7 mouse cellular contexts compared by ENCODE assay signal in genomic region chr10:80292251-80293146, GRCm38 (mm10). TPM values are rescaled to one million over a fixed set of nuclear protein-coding genes. Genes with fewer than 3 reads are reported as not detected.
A peak's percentile ranks its signal among the peaks of the same experiment; 100 is the strongest.
DNase-seq lines count a peak whose midpoint lies in the region; ATAC-seq and TF ChIP-seq lines count a peak whose summit lies in the region.

Gene Rps15 (plus strand): TSS chr10:80292453.

- peaks cover 12% of the 10 kb centered on the region for H3K27me3 ChIP-seq in embryonic facial prominence, embryonic 10.5 days (replicated peaks; ENCODE audit: low read depth, poor library complexity, severe bottlenecking)
- no peaks in the 10 kb centered on the region; the same call in 1 of the 2 replicates for H3K27me3 ChIP-seq in intestine, postnatal 0 days (replicated peaks; ENCODE audit: control insufficient read depth, insufficient read depth, low read length)
- no peaks in the 10 kb centered on the region; the same call in 1 of the 2 replicates for H3K27me3 ChIP-seq in midbrain, embryonic 12.5 days
- H3K27me3 ChIP-seq in small intestine, adult 2 months (ENCODE audit: control insufficient read depth, insufficient read depth, low read length), result 0 out of 2 replicates have a peak, but pooled peaks cover under 1% of the 10 kb centered on the region

- peak; percentile 92 for TF ChIP-seq POLR2A in small intestine, adult 2 months (IDR thresholded peaks at IDR 0.05; ENCODE audit: low read depth, low read length)

- TF ChIP-seq CTCF in intestine, postnatal 0 days (IDR thresholded peaks at IDR 0.05; ENCODE audit: low read depth), result peak; percentile 90
- TF ChIP-seq CTCF in small intestine, adult 2 months (IDR thresholded peaks at IDR 0.05; ENCODE audit: extremely low read depth, insufficient read length, insufficient replicate concordance, low read depth, low read length), result peak; percentile 54; the same call in 1 of the 2 replicates

- H3K36me3 ChIP-seq in embryonic facial prominence, embryonic 10.5 days (replicated peaks), result peaks cover 42% of the 10 kb centered on the region
- peaks cover 25% of the 10 kb centered on the region for H3K36me3 ChIP-seq in intestine, postnatal 0 days (ENCODE audit: control insufficient read depth, insufficient read depth)
- peaks cover 37% of the 10 kb centered on the region for H3K36me3 ChIP-seq in midbrain, embryonic 12.5 days
- peaks cover 21% of the 10 kb centered on the region for H3K36me3 ChIP-seq in small intestine, adult 2 months (ENCODE audit: control insufficient read depth, insufficient read depth, low read length)

- WGBS in embryonic facial prominence, embryonic 10.5 days, result under 1% methylated on average over 72 of the region's 72 CpGs
- WGBS in intestine, postnatal 0 days, result under 1% methylated on average over 72 of the region's 72 CpGs
- under 1% methylated on average over 72 of the region's 72 CpGs for WGBS in midbrain, embryonic 12.5 days
- under 1% methylated on average over 64 of the region's 72 CpGs for WGBS in small intestine, adult 2 months

- peak within 1 kb of the TSS; percentile 99 for H3K27ac ChIP-seq in embryonic facial prominence, embryonic 10.5 days (replicated peaks)
- peak within 1 kb of the TSS; percentile 86 for H3K27ac ChIP-seq in intestine, postnatal 0 days (ENCODE audit: low read depth, low read length)
- peak within 1 kb of the TSS; percentile 91 for H3K27ac ChIP-seq in midbrain, embryonic 12.5 days (replicated peaks)
- H3K27ac ChIP-seq in small intestine, adult 2 months (ENCODE audit: insufficient read depth, low read depth, low read length), result peak within 1 kb of the TSS; percentile 4

- intact Hi-C loops in left cerebral cortex, postnatal 4 days (cut with DNase I), result no loop called here

- H3K4me2 ChIP-seq in intestine, postnatal 0 days (replicated peaks; ENCODE audit: low read depth), result peak within 1 kb of the TSS; percentile 83
- H3K4me2 ChIP-seq in midbrain, embryonic 12.5 days (replicated peaks), result peak within 1 kb of the TSS; percentile 96

- peak; percentile 75 for ATAC-seq in intestine, postnatal 0 days
- peak; percentile 77 for ATAC-seq in midbrain, embryonic 12.5 days (ENCODE audit: low FRiP score, low read depth)

- no peaks in the 10 kb centered on the region for H3K9me3 ChIP-seq in embryonic facial prominence, embryonic 10.5 days
- H3K9me3 ChIP-seq in intestine, postnatal 0 days (ENCODE audit: control insufficient read depth), result no peaks in the 10 kb centered on the region
- no peaks in the 10 kb centered on the region for H3K9me3 ChIP-seq in midbrain, embryonic 12.5 days

- H3K4me1 ChIP-seq in embryonic facial prominence, embryonic 10.5 days, result peaks cover 49% of the 10 kb centered on the region
- no peaks in the 10 kb centered on the region for H3K4me1 ChIP-seq in intestine, postnatal 0 days (replicated peaks; ENCODE audit: control insufficient read depth, insufficient read depth, low read length)
- H3K4me1 ChIP-seq in midbrain, embryonic 12.5 days, result peaks cover 48% of the 10 kb centered on the region
- peaks cover 10% of the 10 kb centered on the region for H3K4me1 ChIP-seq in small intestine, adult 2 months (ENCODE audit: control insufficient read depth, insufficient read depth, insufficient read length, low read length)

- DNase-seq in adrenal gland, postnatal 10 days, result peak; percentile 97
- peak; percentile 98 for DNase-seq in embryonic facial prominence, embryonic 10.5 days (ENCODE audit: low spot score)
- no peak for DNase-seq in gonadal fat pad, adult 2 months (ENCODE audit: low read depth)
- DNase-seq in left cerebral cortex, postnatal 4 days, result peak; percentile 99

- H3K9ac ChIP-seq in intestine, postnatal 0 days (ENCODE audit: low read depth, low read length), result peak within 1 kb of the TSS; percentile 93
- peak within 1 kb of the TSS; percentile 99 for H3K9ac ChIP-seq in midbrain, embryonic 12.5 days (replicated peaks)

- peak within 1 kb of the TSS; percentile 98 for H3K4me3 ChIP-seq in embryonic facial prominence, embryonic 10.5 days
- H3K4me3 ChIP-seq in intestine, postnatal 0 days (ENCODE audit: low read depth, low read length), result peak within 1 kb of the TSS; percentile 82
- peak within 1 kb of the TSS; percentile 94 for H3K4me3 ChIP-seq in midbrain, embryonic 12.5 days
- peak within 1 kb of the TSS; percentile 77 for H3K4me3 ChIP-seq in small intestine, adult 2 months (ENCODE audit: low read depth, low read length)

RNA-seq across cellular contexts. Expression of gene Rps15, which starts in this region (rescaled TPM):
- 1,000 to 10,000 TPM; 1,216 to 1,243 TPM for total RNA-seq in adrenal gland, postnatal 10 days (2021)
- 1,079 and 1,119 TPM in 2 replicates for polyA plus RNA-seq in embryonic facial prominence, embryonic 10.5 days (2016; fragmentation: Nextera tagmentation; extraction: Ambion mirVana)
- polyA plus RNA-seq in gonadal fat pad, adult 2 months (2012; rRNA removed), result 1,514 and 1,586 TPM in 2 replicates
- polyA plus RNA-seq in intestine, postnatal 0 days (2015; fragmentation: Nextera tagmentation; extraction: Ambion mirVana), result 708 and 727 TPM in 2 replicates
- 100 to 1,000 TPM; 873 to 899 TPM for total RNA-seq in left cerebral cortex, postnatal 4 days (2021)
- polyA plus RNA-seq in midbrain, embryonic 12.5 days (2016; fragmentation: Nextera tagmentation; extraction: Ambion mirVana), result 671 and 694 TPM in 2 replicates
- polyA plus RNA-seq in small intestine, adult 2 months (2012; rRNA removed), result 741 and 887 TPM in 2 replicates

Comparison
In these comparisons a context has a peak if more than half of its experiments do, and no peak if none do; other contexts are left out.
1. H3K27ac ChIP-seq: peak in every context shown above with its lines; median percentile 99 in embryonic facial prominence, embryonic 10.5 days; 91 in midbrain, embryonic 12.5 days; 86 in intestine, postnatal 0 days; 4 in small intestine, adult 2 months.